Mouse (Mus musculus) intestine, embryonic 14.5 days (tissue): ENCODE measurements around the gene Plekhn1. TPM values are rescaled to one million over a fixed set of nuclear protein-coding genes. Genes with fewer than 3 reads are reported as not detected.

Experiments used
- ATAC-seq: fragments of 200-750 bp; cut with Nextera tagmentation; replicated peaks from 2 replicates; pipeline ENCODE4 v1.8.0; 2017; ENCODE audit warnings: low read depth, moderate number of reproducible peaks, moderate TSS enrichment, moderate library complexity; ENCODE audit not compliant: low FRiP score, low TSS enrichment
- DNase-seq: peaks from one replicate; pipeline ENCODE4 v3.0.0-alpha.2; 2018; ENCODE audit warnings: low spot score
- H3K27ac ChIP-seq: fragments of 300-500 bp; sonication (generic); 2 replicates; pipeline ENCODE4 v1.5.1; 2014; ENCODE audit warnings: low read depth, mild to moderate bottlenecking, control low read depth
- H3K27me3 ChIP-seq: fragments of 300-500 bp; sonication (generic); replicated peaks from 2 replicates; pipeline ENCODE4 v1.6.1; 2014; ENCODE audit warnings: low read length, control low read depth; ENCODE audit not compliant: control insufficient read depth, insufficient read depth
- H3K36me3 ChIP-seq: fragments of 300-500 bp; sonication (generic); 2 replicates; pipeline ENCODE4 v1.6.1; 2014; ENCODE audit warnings: low read length, control low read depth; ENCODE audit not compliant: control insufficient read depth, insufficient read depth
- H3K4me1 ChIP-seq: fragments of 300-500 bp; sonication (generic); replicated peaks from 2 replicates; pipeline ENCODE4 v1.6.1; 2014; ENCODE audit warnings: low read length, control low read depth, mixed read lengths; ENCODE audit not compliant: control insufficient read depth, insufficient read depth
- H3K4me2 ChIP-seq: fragments of 300-500 bp; sonication (generic); 2 replicates; pipeline ENCODE4 v1.6.1; 2014; ENCODE audit warnings: low read length
- H3K4me3 ChIP-seq: fragments of 300-500 bp; sonication (generic); 2 replicates; pipeline ENCODE4 v1.5.1; 2014; ENCODE audit warnings: low read depth, low read length, control low read depth, mixed read lengths
- H3K9ac ChIP-seq: fragments of 300-500 bp; sonication (generic); 2 replicates; pipeline ENCODE4 v1.6.1; 2014; ENCODE audit warnings: mild to moderate bottlenecking, low read length
- H3K9me3 ChIP-seq: fragments of 300-500 bp; sonication (generic); 2 replicates; pipeline ENCODE4 v1.6.1; 2016; ENCODE audit warnings: low read length, control low read depth; ENCODE audit not compliant: control insufficient read depth
- WGBS: fragments of 180-500 bp; shearing (Covaris S2); extraction: QIAGEN DNeasy Blood & Tissue Kit; methylation state at CpG from one replicate; pipeline ENCODE4 v1.1.7; 2014; 5-methylcytosine and 5-hydroxymethylcytosine counted together
- polyA plus RNA-seq: library from polyadenylated mRNA; unstranded; fragments of >200 nt; fragmentation: Nextera tagmentation; extraction: Ambion mirVana; gene quantifications from 2 replicates; pipeline ENCODE4 v1.2.1, GENCODE M21; 2014

Gene Plekhn1
- polyA plus RNA-seq, 1 experiment from 2014 or later: 20.1 TPM

DNA sequence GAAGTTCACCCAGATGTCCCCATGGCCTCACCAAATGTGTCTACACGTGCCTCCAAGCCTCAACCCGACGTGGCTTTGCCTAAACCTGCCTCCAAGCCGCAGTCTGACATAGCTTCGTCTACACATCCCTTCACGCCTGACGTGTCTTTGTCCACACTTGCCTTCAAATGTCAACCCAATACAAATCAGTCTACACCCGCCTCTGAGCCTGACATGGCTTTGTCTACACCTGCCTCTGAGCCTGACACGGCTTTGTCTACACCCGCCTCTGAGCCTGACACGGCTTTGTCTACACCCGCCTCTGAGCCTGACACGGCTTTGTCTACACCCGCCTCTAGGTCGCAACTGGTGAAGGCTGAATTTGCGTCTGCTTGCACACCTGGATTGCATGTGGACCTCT, 16.8 kb downstream of the Plekhn1 start:
- H3K9ac ChIP-seq: no peak overlapping the region
- no peaks in the 10 kb centered on the region for H3K4me1 ChIP-seq
- H3K9me3 ChIP-seq: no peaks in the 10 kb centered on the region
- ATAC-seq: no peak
- peaks cover 9% of the 10 kb centered on the region; the same call in 1 of the 2 replicates for H3K36me3 ChIP-seq
- no peaks in the 10 kb centered on the region for H3K27me3 ChIP-seq
- H3K27ac ChIP-seq: no peak overlapping the region
- no peak overlapping the region for H3K4me3 ChIP-seq
- H3K4me2 ChIP-seq: no peak overlapping the region
- DNase-seq: no peak
- WGBS: 86% methylated on average over 14 of the region's 16 CpGs

DNA sequence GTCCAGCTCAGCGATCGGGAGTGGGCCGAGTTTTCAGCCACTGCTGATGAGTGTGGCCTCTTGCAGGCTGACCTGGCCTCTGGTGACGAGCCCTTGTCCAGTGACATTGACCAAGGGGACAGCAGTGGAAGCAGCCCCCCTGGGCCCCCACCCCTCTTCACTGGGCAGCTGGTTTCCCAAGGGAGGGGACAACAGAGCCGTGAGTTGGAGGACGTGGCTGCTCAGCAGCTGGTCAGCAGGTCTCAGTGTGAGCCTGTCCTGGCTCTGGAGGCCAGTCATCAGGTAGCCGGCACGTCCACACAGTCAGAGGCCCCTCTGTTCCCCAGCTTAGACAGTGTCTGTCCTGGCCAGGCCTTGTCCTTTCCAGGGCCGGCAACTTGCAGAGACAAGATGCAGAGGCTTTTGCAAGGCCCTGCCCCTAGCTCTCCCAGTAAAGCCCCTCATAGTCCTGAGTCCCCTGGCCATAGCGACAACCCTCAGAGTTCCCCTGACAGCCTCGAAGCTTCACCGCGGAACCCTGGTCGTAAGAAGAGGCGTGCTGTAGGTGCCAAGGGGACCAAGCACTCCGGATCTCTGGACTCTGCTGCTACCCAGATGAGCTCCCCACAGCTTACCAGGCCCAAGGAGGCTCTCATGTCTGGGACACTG, 17.5 kb downstream of the Plekhn1 start:
- DNase-seq (no peak), ATAC-seq (no peak)
- no peaks in the 10 kb centered on the region for H3K27me3 ChIP-seq
- H3K36me3 ChIP-seq: peaks cover 3% of the 10 kb centered on the region; the same call in 1 of the 2 replicates
- no peak overlapping the region for H3K27ac ChIP-seq
- H3K4me2 ChIP-seq: no peak overlapping the region
- H3K9ac ChIP-seq: no peak overlapping the region
- no peaks in the 10 kb centered on the region for H3K9me3 ChIP-seq
- H3K4me3 ChIP-seq: no peak overlapping the region
- WGBS: 78% methylated on average over 16 of the region's 16 CpGs
- no peaks in the 10 kb centered on the region for H3K4me1 ChIP-seq

DNA sequence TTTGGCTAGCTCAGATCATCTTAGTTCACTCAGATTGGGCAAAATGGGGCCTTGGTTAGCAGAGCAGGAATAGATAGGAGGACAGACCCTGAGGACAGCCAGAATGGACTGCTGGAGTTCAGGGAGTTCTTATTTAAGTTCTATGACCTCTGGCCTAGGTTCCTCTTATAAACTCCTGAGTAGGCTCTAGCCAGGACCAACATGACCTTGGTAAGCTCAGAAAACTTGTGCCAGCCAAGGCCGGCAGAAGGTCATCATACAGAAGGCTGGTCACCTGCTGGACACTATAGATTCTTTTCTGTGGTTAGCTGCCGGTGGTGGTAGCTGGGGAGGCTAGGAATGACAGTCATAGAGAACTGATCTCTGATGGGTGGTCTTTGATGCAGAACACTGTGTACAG, 18.5 kb downstream of the Plekhn1 start:
- WGBS: 95% methylated on average over 2 of the region's 2 CpGs

DNA sequence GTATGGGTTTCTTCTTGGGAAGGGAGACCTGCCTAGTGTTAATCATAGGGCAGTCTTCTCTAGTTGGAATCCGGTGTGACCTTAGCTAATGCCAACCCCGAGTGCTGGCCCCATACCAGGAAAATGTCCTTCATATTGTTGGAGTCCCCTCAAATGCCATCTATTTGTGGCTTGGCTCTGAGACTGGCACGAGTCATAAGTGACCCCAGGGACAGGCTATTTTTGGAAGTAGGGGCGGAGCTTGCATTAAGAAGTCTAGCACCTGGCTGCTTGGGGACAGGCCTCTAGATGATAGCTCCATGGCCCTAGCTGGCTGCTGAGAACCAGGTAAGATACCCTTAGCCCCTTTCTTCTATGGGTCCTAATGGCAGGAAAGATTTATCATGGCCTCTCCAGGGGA, 19.0 kb downstream of the Plekhn1 start, which contains the start of gene Perm1:
Perm1 (plus strand) TSS at position 220 of the 400 bp plus-strand sequence.
- DNase-seq: no peak
- no peaks in the 10 kb centered on the region for H3K9me3 ChIP-seq
- H3K4me3 ChIP-seq: no peak within 1 kb of the TSS
- H3K27ac ChIP-seq: no peak within 1 kb of the TSS
- no peak within 1 kb of the TSS for H3K4me2 ChIP-seq
- no peaks in the 10 kb centered on the region for H3K4me1 ChIP-seq
- no peaks in the 10 kb centered on the region for H3K27me3 ChIP-seq
- 69% methylated on average over 4 of the region's 4 CpGs for WGBS
- no peak for ATAC-seq
- no peak within 1 kb of the TSS for H3K9ac ChIP-seq
- no peaks in the 10 kb centered on the region for H3K36me3 ChIP-seq

More for the DNA sequence above, 18.5 kb downstream of the Plekhn1 start:
- no peak overlapping the region for H3K27ac ChIP-seq
- no peak overlapping the region for H3K4me2 ChIP-seq
- H3K4me3 ChIP-seq: no peak overlapping the region
- H3K4me1 ChIP-seq: no peaks in the 10 kb centered on the region
- no peak overlapping the region for H3K9ac ChIP-seq
- no peaks in the 10 kb centered on the region for H3K36me3 ChIP-seq
- ATAC-seq: no peak
- H3K9me3 ChIP-seq: no peaks in the 10 kb centered on the region
- H3K27me3 ChIP-seq: no peaks in the 10 kb centered on the region
- DNase-seq: no peak

DNA sequence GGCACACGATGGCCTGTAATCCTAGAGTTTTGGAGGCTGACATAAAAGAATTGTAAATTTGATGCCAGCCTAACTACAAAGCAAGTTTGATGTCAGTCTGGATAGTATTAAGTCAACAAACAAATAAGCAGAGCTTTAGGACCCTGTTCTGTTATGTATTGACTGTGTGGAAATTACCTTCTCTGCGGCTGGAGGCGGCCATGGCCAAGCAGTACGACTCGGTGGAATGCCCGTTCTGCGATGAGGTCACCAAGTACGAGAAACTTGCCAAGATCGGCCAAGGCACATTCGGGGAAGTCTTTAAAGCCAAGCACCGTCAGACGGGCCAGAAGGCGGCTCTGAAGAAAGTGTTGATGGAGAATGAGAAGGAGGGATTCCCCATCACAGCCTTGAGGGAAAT, 21.5 kb downstream of the Plekhn1 start:
- no peak for DNase-seq
- no peak for ATAC-seq
- H3K4me1 ChIP-seq: no peaks in the 10 kb centered on the region

DNA sequence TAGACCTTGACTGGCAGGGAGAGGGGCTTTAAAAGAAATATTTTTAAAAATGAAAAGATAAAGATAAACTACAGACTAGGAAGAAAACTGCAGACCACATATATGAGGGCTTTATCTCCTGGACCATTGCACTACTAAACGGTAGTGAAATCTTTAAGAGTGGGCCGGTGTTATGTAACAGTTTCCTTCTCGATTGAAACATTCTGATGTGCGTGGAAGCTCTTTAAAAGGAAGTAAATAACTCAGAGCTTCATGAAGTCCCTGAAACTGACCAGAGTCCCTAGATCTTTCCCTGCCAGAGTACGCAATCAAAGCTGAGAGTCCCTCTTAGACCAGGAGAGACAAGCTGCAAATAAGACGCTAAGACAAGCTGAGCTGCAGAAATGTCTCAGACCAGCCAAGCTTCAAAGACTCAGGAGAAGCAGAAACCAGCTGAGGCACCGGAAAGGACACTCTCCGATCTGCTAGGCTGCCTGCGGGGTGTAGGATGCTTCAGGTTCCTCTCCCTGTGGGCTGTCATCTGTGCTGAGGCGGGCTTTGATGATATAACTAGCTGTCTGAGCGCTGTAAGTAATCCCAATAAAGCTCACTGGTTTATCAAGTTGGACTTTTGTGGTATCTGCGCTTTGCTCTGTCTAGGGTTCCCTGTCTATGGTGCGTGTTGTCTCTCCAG, 24.6 kb downstream of the Plekhn1 start:
- no peak overlapping the region for H3K4me2 ChIP-seq
- H3K27ac ChIP-seq: no peak overlapping the region
- DNase-seq: no peak
- H3K27me3 ChIP-seq: peaks cover 8% of the 10 kb centered on the region
- H3K9me3 ChIP-seq: no peaks in the 10 kb centered on the region
- no peaks in the 10 kb centered on the region for H3K4me1 ChIP-seq
- no peak overlapping the region for H3K4me3 ChIP-seq
- H3K36me3 ChIP-seq: no peaks in the 10 kb centered on the region
- no peak overlapping the region for H3K9ac ChIP-seq
- ATAC-seq: no peak
- WGBS: 67% methylated on average over 13 of the region's 13 CpGs

More for the DNA sequence above, 21.5 kb downstream of the Plekhn1 start:
- 91% methylated on average over 13 of the region's 13 CpGs for WGBS
- H3K4me3 ChIP-seq: no peak overlapping the region
- H3K4me2 ChIP-seq: no peak overlapping the region
- H3K27me3 ChIP-seq: no peaks in the 10 kb centered on the region
- H3K27ac ChIP-seq: no peak overlapping the region
- H3K36me3 ChIP-seq: no peaks in the 10 kb centered on the region
- H3K9ac ChIP-seq: no peak overlapping the region
- H3K9me3 ChIP-seq: no peaks in the 10 kb centered on the region

DNA sequence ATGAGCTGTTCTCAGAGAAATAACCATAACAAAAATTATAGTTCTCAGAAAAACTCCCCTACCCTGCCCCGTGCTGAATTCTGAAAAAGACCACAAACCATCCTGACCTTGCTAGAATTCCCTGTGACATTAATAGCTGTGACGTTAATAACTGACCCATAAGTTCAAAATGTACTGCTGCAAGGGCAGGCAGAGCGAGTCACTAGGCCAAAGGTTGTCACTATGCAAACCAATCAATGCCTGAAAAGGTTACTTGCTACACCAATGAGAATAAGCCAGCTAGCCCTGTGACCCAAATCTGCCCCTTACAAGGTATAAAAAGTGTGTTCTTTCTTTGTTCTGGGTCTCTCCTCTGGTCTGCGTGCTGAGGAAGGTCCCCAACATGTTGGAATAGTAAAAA, 25.8 kb downstream of the Plekhn1 start:
- H3K9ac ChIP-seq: no peak overlapping the region
- no peak overlapping the region for H3K27ac ChIP-seq
- H3K27me3 ChIP-seq: peaks cover 20% of the 10 kb centered on the region
- 82% methylated on average over 4 of the region's 4 CpGs for WGBS
- H3K9me3 ChIP-seq: no peaks in the 10 kb centered on the region
- no peak for DNase-seq
- H3K4me3 ChIP-seq: no peak overlapping the region
- no peak for ATAC-seq
- peaks cover 3% of the 10 kb centered on the region; the same call in 1 of the 2 replicates for H3K4me1 ChIP-seq
- no peaks in the 10 kb centered on the region for H3K36me3 ChIP-seq
- H3K4me2 ChIP-seq: no peak overlapping the region

DNA sequence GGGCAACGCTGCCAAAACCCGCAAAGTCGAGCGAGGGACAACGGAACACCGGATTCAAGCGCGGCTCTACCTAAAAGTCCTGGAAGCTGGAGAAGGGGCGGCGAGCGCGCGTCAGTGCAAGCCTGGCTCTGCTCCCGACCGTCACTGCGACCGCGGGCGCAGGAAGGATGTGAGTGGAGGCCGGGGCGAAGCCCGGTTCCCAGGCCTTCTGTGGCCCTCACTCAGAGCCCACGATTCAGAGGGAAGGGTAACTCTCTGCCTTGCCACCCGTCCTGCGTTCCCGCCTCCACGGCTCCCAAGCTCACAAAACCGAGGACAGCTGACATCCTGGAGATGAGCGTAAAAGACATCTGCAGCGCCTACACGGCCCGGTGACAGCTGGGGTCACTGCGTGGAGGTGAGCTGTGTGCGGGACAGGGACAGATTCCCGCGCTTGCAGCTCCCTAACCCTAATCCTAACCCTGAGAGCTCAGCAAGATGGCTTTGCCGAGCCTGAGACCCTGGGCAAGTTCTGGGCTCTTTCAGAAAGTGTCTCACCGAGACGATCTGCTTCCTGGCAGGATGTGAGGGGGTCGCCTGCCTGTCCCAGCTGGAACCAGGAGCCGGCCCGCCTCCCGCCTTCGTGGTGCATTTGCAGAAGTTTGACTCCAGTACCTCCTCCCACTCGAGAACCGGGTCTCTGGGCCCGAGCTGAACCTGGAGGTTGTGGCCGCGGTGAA, 31.1 kb downstream of the Plekhn1 start:
- Histone ChIP-seq H3K27ac (0 out of 2 replicates have a peak overlapping the region, but pooled peaks have one; percentile 22), H3K36me3 (no peaks in the 10 kb centered on the region), H3K4me3 (peak overlapping the region; percentile 59), H3K4me2 (peak overlapping the region; percentile 69), H3K4me1 (peaks cover 9% of the 10 kb centered on the region), H3K9me3 (no peaks in the 10 kb centered on the region), H3K27me3 (peaks cover 34% of the 10 kb centered on the region), H3K9ac (peak overlapping the region; percentile 54)
- WGBS: under 1% methylated on average over 49 of the region's 49 CpGs
- ATAC-seq (peak; percentile 40; the same call in 1 of the 2 replicates), DNase-seq (peak; percentile 77)
